Comparison of ENCODE assay signal across 8 mouse cellular contexts in the genomic region with DNA sequence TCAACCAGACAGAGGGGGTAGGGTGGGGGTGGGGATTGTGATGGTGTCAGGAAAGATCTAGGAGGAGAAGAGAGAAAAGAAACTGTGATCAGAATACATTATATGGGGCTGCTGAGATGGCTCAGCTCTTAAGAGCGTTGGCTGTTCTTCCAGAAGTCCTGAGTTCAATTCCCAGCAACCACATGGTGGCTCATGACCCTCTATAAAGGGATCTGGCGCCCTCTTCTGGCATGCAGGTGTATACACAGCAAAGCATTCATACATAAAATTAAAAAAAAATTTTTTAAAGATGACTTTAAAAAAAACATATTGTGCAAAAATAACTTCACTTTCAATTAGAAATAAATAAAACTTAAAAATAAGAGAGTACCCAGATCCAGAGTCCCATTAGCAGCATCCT.
DNase-seq lines count a peak whose midpoint lies in the region; ATAC-seq and TF ChIP-seq lines count a peak whose summit lies in the region.

No protein-coding gene starts in this region.

- no peak overlapping the region for H3K9ac ChIP-seq in intestine, postnatal 0 days (ENCODE audit: low read depth, low read length)
- H3K9ac ChIP-seq in intestine, embryonic 15.5 days: no peak overlapping the region

- DNase-seq in thymus, postnatal 14 days: peak; percentile 14
- DNase-seq in thymus, adult 18-20 months: no peak
- peak; percentile 73 to 80 for DNase-seq in cerebellum, postnatal 10 days
- DNase-seq in retina, postnatal 1 day: peak; percentile 21
- no peak for DNase-seq in neural tube, embryonic 10.5 days (ENCODE audit: extremely low spot score, low spot score)

- H3K9me3 ChIP-seq in intestine, postnatal 0 days (ENCODE audit: control insufficient read depth): no peaks in the 10 kb centered on the region
- H3K9me3 ChIP-seq in intestine, embryonic 15.5 days: no peaks in the 10 kb centered on the region

- no peak for ATAC-seq in intestine, postnatal 0 days
- ATAC-seq in intestine, embryonic 15.5 days: no peak
- ATAC-seq in megakaryocyte-erythroid progenitor cell, adult 5-6 weeks (replicated peaks; ENCODE audit: low FRiP score, low TSS enrichment, poor library complexity, severe bottlenecking): no peak

- no peak overlapping the region for H3K27ac ChIP-seq in intestine, postnatal 0 days (ENCODE audit: low read depth, low read length)
- H3K27ac ChIP-seq in intestine, embryonic 15.5 days: no peak overlapping the region

- no peaks in the 10 kb centered on the region for H3K36me3 ChIP-seq in intestine, postnatal 0 days (ENCODE audit: control insufficient read depth, insufficient read depth)
- no peaks in the 10 kb centered on the region for H3K36me3 ChIP-seq in intestine, embryonic 15.5 days

- TF ChIP-seq CTCF in intestine, postnatal 0 days (IDR thresholded peaks at IDR 0.05; ENCODE audit: low read depth): peak; percentile 65

- H3K4me3 ChIP-seq in intestine, postnatal 0 days (ENCODE audit: low read depth, low read length): no peak overlapping the region
- no peak overlapping the region for H3K4me3 ChIP-seq in intestine, embryonic 15.5 days (replicated peaks)

- H3K27me3 ChIP-seq in intestine, postnatal 0 days (replicated peaks; ENCODE audit: control insufficient read depth, insufficient read depth, low read length): no peaks in the 10 kb centered on the region
- H3K27me3 ChIP-seq in intestine, embryonic 15.5 days (replicated peaks): no peaks in the 10 kb centered on the region

- no peak overlapping the region for H3K4me2 ChIP-seq in intestine, postnatal 0 days (replicated peaks; ENCODE audit: low read depth)
- no peak overlapping the region for H3K4me2 ChIP-seq in intestine, embryonic 15.5 days (replicated peaks)

- 23% methylated on average over 2 of the region's 2 CpGs for WGBS in intestine, postnatal 0 days
- 36% methylated on average over 2 of the region's 2 CpGs for WGBS in intestine, embryonic 15.5 days

- H3K4me1 ChIP-seq in intestine, postnatal 0 days (replicated peaks; ENCODE audit: control insufficient read depth, insufficient read depth, low read length): no peaks in the 10 kb centered on the region
- no peaks in the 10 kb centered on the region for H3K4me1 ChIP-seq in intestine, embryonic 15.5 days (replicated peaks)

Comparison
In these comparisons a context has a peak if more than half of its experiments do, and no peak if none do; other contexts are left out.
1. DNase-seq: peak in thymus, postnatal 14 days (single experiment), cerebellum, postnatal 10 days (2 of 2) and retina, postnatal 1 day (single experiment); none in thymus, adult 18-20 months (0 of 2) and neural tube, embryonic 10.5 days (single experiment).